Comparison of ENCODE assay signal across 8 mouse cellular contexts in the genomic region with DNA sequence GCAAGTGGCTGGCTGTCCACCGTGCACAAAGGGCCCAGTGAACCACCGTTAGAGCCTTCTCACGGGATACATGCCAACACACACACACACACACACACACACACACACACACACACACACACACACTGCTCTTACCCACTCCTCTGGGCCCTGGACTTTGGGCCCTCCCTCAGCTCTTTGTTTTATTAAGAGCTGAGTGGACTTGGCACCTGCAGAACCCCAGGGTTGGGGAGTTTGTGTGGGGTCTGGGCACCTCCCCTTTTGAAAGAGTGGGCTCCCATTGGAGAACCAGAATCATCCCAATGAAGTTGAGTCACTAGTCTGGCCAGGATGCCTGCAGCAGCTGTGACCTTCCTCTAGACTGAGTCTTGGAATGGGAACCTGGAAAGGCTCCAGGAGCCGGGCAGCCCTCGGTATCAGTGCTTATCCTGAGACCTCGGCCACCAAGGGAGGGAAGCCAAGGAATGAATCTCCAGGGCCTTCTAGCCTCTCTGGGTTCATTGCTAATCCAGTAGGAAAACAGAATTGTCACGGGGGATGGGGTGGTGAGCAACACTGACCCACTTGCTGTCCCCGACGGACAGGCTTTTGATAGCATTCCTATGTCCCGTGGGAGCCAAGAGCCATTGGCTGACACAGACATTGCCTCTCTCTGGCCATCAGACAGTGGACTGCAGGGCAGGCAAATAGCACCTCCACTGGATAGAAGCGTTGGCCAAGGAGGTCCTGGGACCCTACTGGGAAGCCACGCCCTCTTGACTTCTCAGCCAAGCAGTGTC. TPM values are rescaled to one million over a fixed set of nuclear protein-coding genes. Genes with fewer than 3 reads are reported as not detected.
DNase-seq lines count a peak whose midpoint lies in the region; ATAC-seq and TF ChIP-seq lines count a peak whose summit lies in the region.

No protein-coding gene starts in this region.

- H3K4me1 ChIP-seq in heart, embryonic 12.5 days (replicated peaks), result peaks cover 58% of the 10 kb centered on the region
- peaks cover 31% of the 10 kb centered on the region for H3K4me1 ChIP-seq in kidney, postnatal 0 days (replicated peaks; ENCODE audit: insufficient read depth, low read length)

- WGBS in heart, embryonic 12.5 days, result 36% methylated on average over 12 of the region's 12 CpGs
- WGBS in kidney, postnatal 0 days, result 38% methylated on average over 12 of the region's 12 CpGs

- 0 out of 2 replicates have a peak overlapping the region, but pooled peaks have one; percentile 10 for H3K9ac ChIP-seq in heart, embryonic 12.5 days
- H3K9ac ChIP-seq in kidney, postnatal 0 days (ENCODE audit: low read depth, low read length), result no peak overlapping the region

- peaks cover 24% of the 10 kb centered on the region for H3K36me3 ChIP-seq in heart, embryonic 12.5 days
- H3K36me3 ChIP-seq in kidney, postnatal 0 days (ENCODE audit: insufficient read depth, low read length), result peaks cover 6% of the 10 kb centered on the region

- H3K9me3 ChIP-seq in heart, embryonic 12.5 days (replicated peaks), result no peaks in the 10 kb centered on the region
- no peaks in the 10 kb centered on the region for H3K9me3 ChIP-seq in kidney, postnatal 0 days (replicated peaks; ENCODE audit: low read length)

- TF ChIP-seq CTCF in kidney, postnatal 0 days (IDR thresholded peaks at IDR 0.05; ENCODE audit: low read depth), result no peak

- H3K27me3 ChIP-seq in heart, embryonic 12.5 days (replicated peaks), result no peaks in the 10 kb centered on the region
- H3K27me3 ChIP-seq in kidney, postnatal 0 days (ENCODE audit: insufficient read depth, low read length), result no peaks in the 10 kb centered on the region

- H3K4me2 ChIP-seq in heart, embryonic 12.5 days, result 0 out of 2 replicates have a peak overlapping the region, but pooled peaks have one; percentile 13
- H3K4me2 ChIP-seq in kidney, postnatal 0 days (ENCODE audit: low read length), result no peak overlapping the region

- DNase-seq in retina, postnatal 1 day, result peak; percentile 39
- no peak for DNase-seq in retina, embryonic 14.5 days (ENCODE audit: low spot score)
- DNase-seq in cerebellum, postnatal 25 days, result peak; percentile 55 to 72
- peak; percentile 58 for DNase-seq in kidney, postnatal 0 days (ENCODE audit: low spot score)
- DNase-seq in lung, postnatal 25 days (ENCODE audit: low spot score), result peak; percentile 53
- DNase-seq in spleen, adult 18-20 months, result no peak

- H3K27ac ChIP-seq in heart, embryonic 12.5 days (ENCODE audit: poor library complexity, severe bottlenecking), result peak overlapping the region; percentile 49; the same call in 1 of the 2 replicates
- H3K27ac ChIP-seq in kidney, postnatal 0 days, result peak overlapping the region; percentile 70

- H3K4me3 ChIP-seq in heart, embryonic 12.5 days, result no peak overlapping the region
- H3K4me3 ChIP-seq in kidney, postnatal 0 days (replicated peaks; ENCODE audit: low read depth, low read length), result no peak overlapping the region

- ATAC-seq in heart, embryonic 12.5 days (ENCODE audit: insufficient number of reproducible peaks, low FRiP score), result peak; percentile 74
- ATAC-seq in kidney, postnatal 0 days (replicated peaks; ENCODE audit: low FRiP score, low read depth), result peak; percentile 71
- ATAC-seq in megakaryocyte progenitor cell, adult 5-6 weeks (replicated peaks; ENCODE audit: poor library complexity), result no peak

RNA-seq across cellular contexts. Expression of a gene that starts 50.2 kb away (rescaled TPM):
- polyA plus RNA-seq in heart, embryonic 12.5 days (2016; fragmentation: Nextera tagmentation; extraction: Ambion mirVana), result 34.6 and 38.2 TPM in 2 replicates
- 37.9 and 41.7 TPM in 2 replicates for polyA plus RNA-seq in kidney, postnatal 0 days (2015; fragmentation: Nextera tagmentation; extraction: Ambion mirVana)
- total RNA-seq in megakaryocyte progenitor cell, adult 5-6 weeks (2015), result 61.6 and 61.9 TPM in 2 replicates
- 111 and 113 TPM in 2 replicates for total RNA-seq in megakaryocyte progenitor cell, adult 5-6 weeks (2017)

Comparison
In these comparisons a context has a peak if more than half of its experiments do, and no peak if none do; other contexts are left out.
1. DNase-seq: peak in retina, postnatal 1 day (single experiment), cerebellum, postnatal 25 days (2 of 2), kidney, postnatal 0 days (single experiment) and lung, postnatal 25 days (single experiment); none in retina, embryonic 14.5 days (single experiment) and spleen, adult 18-20 months (0 of 2).